Mouse (Mus musculus): Measurements from ENCODE around the gene Prdm10.
A peak's percentile ranks its signal among the peaks of the same experiment; 100 is the strongest.

The Prdm10 gene

DNA sequence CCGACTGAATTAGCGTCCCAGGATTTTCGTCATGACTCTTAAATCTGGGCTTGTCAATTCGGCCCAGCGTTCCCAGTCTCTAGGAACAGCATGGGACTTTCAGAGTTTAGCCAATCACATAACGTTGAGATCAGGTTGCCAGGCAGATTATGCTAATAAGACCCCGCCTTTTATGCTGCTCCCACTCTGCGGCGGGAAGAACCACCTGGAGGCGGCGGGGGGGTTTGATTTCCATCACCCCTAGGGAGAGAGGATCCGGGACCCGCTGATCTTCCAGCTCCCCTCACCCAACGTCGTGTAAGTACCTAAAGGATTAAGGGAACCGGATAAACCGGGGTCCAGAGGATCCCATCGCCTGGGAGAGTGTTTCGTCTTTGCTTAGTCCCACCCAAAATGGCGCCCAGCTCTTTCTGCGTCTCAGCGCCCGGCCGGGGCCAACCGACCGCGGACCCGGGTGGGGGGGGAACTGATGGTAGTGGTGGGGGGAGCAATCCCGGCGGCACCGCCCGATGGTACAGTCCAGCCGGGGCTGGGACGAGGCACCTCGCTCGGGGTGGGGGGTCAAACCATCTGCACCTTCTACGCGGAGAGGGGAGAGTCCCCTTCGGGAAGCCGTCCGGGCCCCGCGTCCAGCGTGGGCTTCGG is at the start of gene Prdm10:
Gene Prdm10 (plus strand): TSS at position 173 of the 645 bp plus-strand sequence.
- peak; percentile 98 for DNase-seq (ENCODE audit: low spot score in 2 of 2)

DNA sequence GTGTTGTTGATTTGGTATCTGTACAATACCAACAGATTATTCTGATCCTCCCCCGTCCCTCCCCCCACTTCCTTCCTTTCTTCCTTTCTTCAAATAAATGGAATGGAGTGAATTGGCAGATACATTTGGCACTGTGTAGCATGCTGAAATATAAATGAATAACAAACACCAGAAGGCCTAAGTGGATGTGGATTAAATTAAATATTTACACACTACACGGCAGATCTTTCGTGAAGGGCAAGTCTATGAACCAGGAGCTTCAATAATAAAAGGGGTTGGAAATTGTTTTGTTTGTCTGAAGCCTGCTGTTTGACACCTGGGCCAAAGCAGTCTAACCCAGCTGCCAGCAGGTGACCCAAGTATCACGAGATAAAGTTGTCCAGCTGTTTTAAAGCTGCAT is 45.3 kb upstream of the Prdm10 start:
- DNase-seq (ENCODE audit: low spot score in 2 of 2): no peak

DNA sequence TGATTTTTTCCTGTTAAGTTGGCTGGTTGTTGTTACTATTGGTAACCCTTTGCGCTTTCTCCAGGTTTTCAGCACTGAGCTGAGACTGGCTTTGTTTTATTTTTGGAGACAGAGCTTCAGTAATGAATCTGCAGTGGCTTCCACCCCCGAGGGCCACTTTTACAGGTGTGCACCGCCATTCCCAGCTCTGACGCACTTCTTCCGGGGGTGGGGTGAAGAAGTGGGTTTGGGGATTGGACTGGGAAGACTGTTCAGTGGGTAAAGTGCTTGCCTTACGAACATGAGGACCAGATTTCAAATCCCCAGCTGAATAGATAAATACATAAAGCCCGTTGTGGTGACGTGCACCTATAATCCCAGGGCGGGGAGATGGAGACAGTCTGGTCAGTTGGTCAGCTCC is 44.8 kb upstream of the Prdm10 start:
- no peak for DNase-seq (ENCODE audit: low spot score in 2 of 2)

DNA sequence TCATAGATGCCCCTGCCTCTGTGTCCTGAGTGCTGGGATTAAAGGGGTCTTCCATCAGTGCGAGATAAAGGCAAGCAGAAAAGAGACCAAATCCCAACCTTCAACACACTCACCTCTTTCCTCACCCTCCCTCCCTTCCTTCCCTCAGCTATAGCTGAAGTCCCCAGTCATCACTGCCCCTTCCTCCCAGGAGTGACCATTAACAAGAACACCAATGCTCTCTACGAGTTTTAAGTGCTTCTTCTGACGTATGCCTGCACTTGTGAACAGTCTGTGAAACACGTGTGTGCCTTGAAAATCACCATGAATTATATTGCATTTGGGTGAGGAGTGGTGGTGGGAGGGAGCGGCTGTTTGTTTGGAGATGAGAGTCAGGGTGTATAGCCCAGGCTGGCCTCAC is 44.3 kb upstream of the Prdm10 start:
- DNase-seq (ENCODE audit: low spot score in 2 of 2): no peak

DNA sequence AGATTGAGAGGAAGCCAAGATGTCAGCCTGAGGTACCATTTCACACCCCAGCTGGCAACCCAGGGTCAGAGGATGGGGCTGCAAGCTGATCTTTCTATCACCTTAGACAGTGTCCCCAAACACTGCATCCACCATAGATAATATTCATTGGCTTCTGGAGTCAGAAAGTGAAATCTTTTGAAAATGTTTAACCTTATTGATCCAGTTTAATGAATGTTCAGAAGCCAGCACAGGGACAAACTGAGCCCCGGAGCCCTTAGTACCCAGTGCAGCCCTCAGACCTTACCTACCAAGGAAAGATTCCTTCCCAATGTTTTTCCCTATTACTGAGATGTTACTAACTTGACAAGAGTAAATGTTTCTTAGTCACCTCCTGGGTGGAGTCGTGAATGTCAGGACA is 41.8 kb upstream of the Prdm10 start:
- no peak for DNase-seq (ENCODE audit: low spot score in 2 of 2)

DNA sequence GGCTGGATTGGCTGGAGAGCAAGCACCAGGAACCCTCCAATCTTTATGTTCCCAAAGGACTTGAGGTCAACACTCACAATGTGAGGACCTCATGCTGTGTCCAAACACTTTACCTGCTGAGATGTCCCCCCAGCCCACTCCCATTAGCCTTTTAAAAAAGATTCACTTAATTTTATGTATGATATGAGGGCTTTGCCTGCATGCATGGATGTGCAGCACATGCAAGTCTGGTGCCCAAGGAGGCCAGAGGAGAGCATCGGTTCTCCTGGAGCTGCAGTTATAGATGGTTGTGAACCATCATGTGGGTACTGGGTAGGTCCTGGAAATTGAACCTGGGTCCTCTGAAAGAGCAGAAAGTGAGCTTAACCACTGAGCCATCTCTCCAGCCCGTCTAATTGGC is 40.8 kb upstream of the Prdm10 start:
- DNase-seq (ENCODE audit: low spot score in 2 of 2): no peak

DNA sequence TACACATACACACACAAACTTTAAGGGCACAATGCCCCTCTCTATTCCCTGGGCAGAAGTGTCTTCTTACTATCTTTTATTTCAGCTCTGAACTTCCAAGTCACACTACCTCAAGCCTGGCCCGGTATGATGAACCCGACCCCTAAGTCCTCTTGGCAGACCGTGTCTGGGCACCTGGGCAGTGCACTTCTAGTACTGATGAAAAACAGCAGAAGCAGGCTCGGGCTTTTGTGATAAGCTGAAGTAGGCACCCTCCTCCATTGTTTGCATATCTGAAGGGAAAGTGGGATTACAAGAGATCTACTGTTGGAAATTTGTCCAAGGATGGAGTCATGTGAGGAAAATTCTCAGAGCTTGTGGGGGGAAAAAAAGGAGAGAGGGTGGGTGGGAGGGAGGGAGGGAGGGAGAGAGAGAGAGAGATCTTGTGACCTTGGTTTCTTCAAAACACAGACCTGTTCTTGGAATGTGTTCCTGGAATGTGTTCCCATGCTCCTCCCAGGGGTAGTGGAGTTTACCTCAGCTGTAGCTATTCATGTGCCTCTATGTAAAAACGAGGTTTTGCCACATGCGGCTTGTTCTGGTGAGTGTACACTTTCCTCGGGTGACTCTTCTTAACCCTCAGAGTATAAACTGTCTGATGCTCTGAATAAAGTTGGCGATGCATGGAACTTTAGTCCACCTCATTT is 39.7 kb upstream of the Prdm10 start:
- no peak for DNase-seq (ENCODE audit: low spot score in 2 of 2)

DNA sequence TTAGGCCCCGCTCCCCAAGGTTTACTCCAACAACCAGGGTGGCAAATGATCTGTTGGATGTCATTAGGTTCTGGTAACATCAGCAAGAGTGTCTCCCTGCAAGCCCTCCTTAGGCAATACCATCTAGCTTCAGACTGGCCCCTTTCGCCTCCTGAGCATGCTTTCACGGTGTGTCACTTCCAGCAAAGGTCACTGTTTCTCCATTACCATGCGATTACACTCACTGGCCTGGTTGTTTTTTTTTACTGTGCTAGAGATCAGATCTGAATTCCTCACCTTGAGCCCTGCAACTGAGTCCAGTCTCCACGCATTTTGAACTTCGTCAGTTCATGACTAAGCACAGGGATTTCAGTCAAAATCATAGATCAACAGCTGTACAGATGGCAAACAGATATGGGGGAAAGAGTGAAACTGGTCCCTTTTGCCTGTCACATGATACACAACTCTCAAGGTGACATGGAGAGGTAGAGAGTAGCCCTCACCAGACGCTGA is 39.1 kb upstream of the Prdm10 start:
- no peak for DNase-seq (ENCODE audit: low spot score in 2 of 2)

DNA sequence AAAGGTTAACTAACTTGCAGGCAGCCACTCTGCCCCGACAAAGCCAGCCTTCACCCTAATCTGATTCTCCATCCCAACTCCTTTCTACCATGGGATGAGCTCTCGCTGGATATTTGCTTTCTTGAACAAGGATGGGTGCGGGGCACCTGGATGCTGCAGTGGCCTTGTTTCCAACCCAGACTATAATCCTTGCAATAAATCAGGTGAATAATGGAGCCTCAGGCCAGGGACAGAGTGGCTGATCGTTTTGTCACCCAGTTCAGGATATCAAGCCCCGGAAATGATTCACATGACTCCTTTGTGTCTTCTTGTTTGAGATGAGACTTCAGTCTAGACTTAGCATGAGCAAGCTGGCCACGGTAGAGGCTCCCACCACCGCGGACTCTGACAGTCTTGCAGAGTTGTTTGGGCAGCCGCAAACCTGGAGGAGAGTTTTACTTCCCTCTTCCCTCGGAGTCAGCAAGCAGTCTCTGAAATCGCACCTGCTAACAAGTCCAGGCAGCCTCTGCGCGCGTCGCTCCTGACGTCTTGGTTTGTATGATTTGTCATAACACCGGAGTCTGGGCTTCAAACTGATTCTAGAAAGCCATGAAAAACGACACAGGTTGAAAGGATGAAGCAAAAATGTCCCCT is 36.9 kb upstream of the Prdm10 start:
- no peak for DNase-seq (ENCODE audit: low spot score in 2 of 2)

DNA sequence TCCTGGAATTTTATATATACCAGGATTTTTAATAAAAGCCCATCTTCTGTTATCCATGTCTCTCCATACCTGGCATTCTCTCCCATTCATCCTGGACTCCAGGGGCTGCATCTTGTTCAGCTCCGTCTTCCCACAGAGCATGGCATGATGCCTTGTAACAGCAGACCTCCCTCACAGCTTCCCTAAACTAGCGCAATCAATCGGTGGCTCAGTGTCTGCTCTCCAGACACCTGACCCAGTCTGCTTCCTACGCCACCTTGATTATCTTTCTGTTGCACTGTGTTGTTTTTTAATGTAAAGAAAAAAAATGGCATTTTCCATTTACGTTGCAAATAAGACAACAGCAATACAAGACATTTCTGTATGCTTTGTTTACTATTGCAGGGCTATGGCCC is 36.4 kb upstream of the Prdm10 start:
- DNase-seq (ENCODE audit: low spot score in 2 of 2): no peak

DNA sequence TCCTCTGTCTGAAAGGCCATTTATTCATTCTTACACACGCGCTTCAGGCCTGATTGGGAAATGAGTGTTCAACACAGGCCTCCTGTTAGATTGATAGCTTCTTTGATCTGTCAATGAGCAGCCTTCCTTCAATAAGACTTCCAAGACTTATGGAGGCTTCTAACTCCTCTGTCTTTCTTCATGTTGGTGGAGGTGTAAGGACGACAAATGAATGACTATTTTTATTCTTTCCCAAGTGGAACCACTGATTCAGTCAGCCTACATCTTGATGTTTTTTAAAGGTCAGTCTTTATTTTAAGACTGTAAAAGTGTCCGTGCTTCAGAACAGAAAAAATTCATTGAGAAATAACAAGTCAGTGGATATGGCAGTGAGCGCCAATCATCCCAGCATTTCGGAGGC is 35.3 kb upstream of the Prdm10 start:
- DNase-seq (ENCODE audit: low spot score in 2 of 2): no peak

DNA sequence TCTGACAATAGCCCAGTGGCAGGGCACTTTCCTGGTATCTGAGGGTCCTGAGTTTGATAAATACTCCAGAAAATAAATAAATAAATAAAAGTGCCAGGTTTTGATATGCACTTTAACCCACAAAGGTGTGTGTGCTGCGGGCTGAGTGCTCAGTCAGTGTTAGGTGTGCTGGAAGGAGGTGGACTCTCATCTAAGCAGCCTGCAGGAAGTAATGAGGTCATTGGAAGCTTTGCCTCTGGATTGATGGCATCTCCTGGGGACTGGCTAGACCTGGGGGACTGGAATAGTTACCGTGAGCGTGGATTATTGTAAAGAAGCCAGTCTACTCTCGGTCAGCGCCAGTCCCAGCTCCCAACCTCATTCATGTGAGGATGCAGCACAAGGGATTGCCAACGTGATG is 33.9 kb upstream of the Prdm10 start:
- DNase-seq (ENCODE audit: low spot score in 2 of 2): no peak

DNA sequence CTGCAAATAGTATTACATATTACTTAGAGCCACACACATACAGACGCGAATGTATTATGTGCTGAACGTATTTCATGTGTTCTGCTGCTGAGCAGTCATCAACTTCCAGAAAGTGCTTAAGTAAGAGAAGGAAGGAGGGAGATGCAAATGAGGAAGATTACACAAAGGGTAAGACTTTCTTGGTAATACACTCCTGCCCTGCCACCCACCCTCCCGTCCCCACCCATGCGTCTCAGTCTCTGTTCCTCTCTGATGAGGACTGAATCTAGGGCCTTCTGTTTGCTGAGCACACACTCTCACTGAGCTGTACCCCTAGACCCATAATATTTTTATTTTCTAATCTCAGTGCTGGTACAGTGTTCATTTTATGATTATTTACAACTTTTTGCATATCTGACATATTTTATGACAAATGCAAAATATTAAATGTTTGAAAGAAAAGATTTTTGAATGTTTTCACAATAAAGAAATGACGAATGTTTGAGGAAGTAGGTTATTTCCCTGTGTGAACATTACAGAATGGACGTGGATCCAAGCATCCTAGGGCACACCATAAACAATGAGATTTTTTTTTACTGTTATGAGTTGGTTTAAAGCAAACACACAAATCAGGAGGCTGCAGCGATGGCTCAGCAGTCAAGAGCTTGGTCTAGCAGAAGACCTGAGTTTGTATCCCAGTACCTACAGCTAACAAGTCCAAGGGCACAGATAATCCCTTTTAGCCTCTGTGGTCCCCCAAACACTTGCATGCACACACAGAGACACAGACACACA is 32.7 kb upstream of the Prdm10 start:
- DNase-seq (ENCODE audit: low spot score in 2 of 2): no peak

DNA sequence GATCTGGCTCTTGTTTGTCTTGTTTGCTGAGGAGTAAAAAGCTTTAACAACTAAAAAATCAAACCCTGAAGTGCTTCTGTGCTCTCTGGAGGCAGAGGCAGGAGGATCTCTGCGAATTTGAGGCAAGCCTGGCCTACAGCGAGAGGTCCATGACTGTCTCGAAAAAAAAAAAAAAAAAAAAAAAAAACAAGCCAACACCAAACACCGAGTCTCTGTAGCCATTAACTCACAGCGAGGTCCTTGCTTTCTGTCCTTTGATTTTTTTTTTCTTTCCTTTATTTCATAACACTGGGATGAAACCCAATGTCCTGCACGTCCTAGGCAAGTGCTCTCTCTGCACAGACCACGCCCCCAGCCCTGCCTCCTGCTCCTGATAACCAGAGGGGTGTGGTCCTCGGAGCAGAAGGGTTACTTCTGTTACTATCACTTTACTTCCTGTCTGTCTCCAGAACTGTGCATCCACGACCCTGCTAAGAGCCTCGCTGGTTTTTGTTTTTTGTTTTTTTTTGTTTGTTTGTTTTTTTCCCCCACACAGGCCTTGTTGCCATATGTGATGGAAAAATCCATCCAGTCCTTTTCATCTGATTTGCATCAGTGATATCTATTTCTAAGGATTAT is 28.0 kb upstream of the Prdm10 start:
- DNase-seq (ENCODE audit: low spot score in 2 of 2): peak; percentile 36 to 49

DNA sequence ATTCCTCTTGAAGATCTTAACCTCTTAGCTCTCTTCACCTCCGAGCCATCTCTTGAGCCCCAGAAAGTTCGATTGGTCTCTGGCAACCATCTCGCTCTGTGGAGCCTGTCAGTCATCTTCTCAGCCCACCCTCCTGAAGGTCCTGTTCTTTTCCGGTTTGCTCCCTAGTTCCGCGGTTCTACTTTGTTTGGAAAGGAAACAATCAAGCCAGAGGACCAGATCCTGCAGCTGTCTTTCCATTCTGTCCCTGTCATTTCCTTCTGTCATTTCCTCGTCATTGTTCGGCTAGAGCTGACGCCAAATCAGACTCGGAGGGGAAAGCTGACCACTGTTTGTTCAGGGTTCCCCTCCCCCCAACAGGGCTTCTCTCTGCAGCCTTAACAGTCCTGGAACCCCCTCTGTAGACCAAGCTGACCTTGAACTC is 27.0 kb upstream of the Prdm10 start:
- peak; percentile 78 to 90 for DNase-seq (ENCODE audit: low spot score in 2 of 2)

DNA sequence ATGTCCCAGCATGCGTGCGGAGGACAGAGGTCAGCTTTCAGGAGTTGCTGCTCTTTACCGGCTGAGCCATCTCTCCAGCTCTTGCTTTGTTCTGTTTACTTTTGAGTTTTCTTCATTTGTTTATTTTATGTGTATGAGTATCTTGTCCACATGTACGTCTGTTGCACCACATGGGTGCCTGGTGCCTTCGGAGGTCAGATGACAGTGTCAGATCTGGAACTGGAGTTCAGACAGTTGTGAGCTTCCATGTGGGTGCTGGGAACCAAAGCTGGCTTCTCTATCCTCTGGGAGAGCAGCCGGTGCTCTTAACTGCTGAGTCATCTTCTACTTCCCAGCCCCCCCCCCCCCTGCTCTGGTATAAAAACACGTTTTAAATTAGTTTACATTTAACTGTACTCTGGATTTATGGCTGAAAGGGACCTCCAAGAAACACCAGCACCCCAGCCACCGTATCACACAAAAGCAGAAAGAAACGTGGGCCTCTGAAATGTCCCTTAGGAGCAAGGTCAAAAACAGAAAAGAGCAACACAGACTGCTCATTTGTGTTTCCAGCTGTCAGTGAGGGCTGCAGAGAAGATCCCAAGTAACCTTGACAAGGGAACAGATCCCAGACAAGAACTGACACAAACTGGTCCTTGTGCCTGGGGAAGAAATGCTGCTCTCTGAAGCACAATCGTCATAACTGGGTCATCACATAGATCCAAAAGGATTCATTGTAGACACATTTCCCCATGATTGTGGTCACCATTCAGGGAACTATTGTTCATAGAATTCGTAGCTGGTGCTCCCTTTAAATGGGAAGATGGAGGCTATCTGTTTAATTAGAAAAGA is 26.3 kb upstream of the Prdm10 start:
- DNase-seq (ENCODE audit: low spot score in 2 of 2): peak in 1 of 2 experiments; percentile 10

DNA sequence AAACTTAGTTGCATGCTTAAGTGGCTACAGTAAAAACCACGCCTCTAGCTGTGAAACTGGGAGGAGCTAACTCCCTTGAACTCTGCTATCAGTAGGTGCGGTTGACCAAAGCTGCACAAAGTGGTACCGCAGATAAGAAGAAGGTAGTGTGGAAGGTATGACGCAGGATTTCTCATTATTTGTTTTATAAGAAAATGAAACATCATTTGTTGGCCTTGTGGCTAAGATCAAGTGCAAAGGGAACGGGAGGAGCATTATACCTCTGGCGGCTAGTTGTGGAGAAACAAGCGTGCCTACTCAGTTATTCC is 25.7 kb upstream of the Prdm10 start:
- DNase-seq (ENCODE audit: low spot score in 2 of 2): peak in 1 of 2 experiments; percentile 14

DNA sequence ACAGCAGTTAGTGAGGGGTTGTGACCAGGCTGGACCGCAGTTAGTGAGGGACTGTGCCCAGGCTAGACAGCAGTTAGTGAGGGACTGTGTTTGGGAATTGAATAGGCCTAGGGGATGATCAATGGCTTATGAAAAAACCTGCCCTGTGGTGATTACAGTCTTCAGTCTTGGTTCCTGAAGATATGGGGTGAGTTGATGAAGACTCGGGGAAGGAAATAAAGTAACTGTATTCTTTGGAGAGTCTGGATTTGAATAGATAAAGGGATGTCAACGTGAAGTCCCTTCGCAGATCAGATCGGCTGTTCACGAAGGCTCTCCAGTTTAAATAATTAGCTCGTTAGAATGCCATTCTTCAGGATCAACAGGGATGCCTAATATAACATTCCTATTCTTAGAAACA is 24.4 kb upstream of the Prdm10 start:
- no peak for DNase-seq (ENCODE audit: low spot score in 2 of 2)

DNA sequence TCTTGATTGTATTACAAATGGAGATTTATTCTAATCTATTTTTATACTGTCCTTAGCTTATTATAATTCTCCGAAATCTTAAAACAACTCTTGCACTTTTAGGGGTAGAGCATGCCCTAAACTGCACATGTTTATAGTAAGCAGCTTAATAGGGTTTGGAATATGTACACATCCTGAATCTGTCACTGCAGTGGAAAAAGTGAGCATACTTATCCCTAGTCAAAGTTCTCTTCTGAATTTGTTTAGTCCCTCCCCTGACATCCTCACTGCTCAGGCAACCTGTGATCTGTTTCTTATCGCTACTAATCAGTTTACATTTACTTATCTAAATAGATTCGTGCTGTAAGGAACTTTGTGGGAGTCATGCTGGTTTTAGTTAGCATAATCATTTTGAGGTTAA is 22.1 kb upstream of the Prdm10 start:
- no peak for DNase-seq (ENCODE audit: low spot score in 2 of 2)

DNA sequence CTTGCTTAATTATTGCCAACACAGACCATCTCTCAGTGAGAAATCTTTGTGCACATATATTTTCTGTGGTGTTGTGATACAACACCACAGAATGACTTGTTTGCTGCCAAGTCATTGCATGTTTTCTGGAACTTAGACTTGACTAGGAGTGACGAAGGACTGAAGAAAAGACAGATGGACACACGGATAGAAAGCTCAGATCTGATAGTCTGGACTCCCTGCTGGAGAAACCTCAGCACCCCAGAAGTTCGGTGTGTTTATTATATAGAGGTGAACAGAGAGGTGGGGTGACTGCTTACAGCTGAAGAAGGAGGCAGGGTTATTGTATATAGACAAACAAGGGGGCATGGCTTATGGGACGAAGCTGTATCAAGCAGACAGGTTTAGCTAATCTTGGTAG is 20.1 kb upstream of the Prdm10 start:
- no peak for DNase-seq (ENCODE audit: low spot score in 2 of 2)
